Mouse (Mus musculus): ENCODE measurements around the gene Ppat.

DNA sequence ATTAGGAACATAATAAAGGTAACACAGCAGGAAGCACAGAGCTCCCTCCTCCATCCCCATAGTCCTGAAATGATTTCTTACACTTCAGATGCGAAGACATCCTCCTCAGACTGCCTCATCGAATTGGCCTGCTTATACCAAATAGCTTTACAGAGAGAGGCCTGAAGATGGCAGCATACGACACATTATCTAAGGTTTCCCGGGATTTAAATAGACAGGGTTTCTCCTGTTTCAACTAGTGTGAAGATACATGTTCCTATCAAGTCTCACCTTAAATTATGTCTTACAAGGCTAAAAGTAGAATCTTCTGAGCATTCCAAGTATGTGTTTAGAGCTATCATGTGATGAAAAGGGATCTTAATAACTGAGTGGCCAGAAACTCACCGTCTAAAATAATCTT, 47.0 kb upstream of the Ppat start:
- TF ChIP-seq CTCF (IDR thresholded peaks at IDR 0.05; ENCODE audit: insufficient read depth, low read length) (0 out of 2 replicates have a peak, but pooled peaks have one; percentile 9), POLR2A (IDR thresholded peaks at IDR 0.05; ENCODE audit: borderline replicate concordance, extremely low read depth, low read depth, low read length) (no peak)
